Mouse (Mus musculus): Measurements from ENCODE around the gene Afg1l. TPM values are rescaled to one million over a fixed set of nuclear protein-coding genes. Genes with fewer than 3 reads are reported as not detected.
A peak's percentile ranks its signal among the peaks of the same experiment; 100 is the strongest.

Gene Afg1l
- polyA plus RNA-seq, 1 experiment from 2014 or later = 7.1 TPM

DNA sequence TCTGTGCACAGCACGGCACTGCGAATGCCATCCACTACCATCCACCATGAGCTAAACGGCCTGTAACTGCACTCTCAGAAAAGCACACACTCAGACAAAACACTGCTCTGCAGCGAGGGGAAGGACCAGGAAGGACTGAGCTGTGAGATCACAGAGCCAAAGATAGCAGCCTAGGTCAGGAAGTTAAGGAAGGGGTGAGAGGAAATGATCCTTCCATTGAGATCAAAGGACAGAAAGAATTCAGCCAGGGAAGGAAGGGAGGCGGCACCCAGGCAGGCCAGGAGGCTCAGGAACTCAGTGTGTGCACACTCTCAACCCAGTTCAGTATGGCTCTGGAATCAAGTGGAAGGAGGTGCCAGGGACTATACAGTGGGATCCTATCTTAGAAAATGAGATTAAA is 14.1 kb downstream of the Afg1l start:
- TF ChIP-seq CTCF (IDR thresholded peaks at IDR 0.05) (no peak), EP300 (IDR thresholded peaks at IDR 0.05) (peak; percentile 88)
- Histone ChIP-seq H3K9ac (replicated peaks; ENCODE audit: low read depth) (no peak overlapping the region), H3K27ac (ENCODE audit: low read length) (peak overlapping the region; percentile 9; the same call in 1 of the 2 replicates), H3K4me3 (ENCODE audit: low read depth, low read length) (no peak overlapping the region), H3K4me2 (replicated peaks; ENCODE audit: low read depth, low read length) (no peak overlapping the region), H3K27me3 (replicated peaks; ENCODE audit: insufficient read depth, low read length) (no peaks in the 10 kb centered on the region), H3K36me3 (ENCODE audit: insufficient read depth, low read length) (0 out of 2 replicates have a peak, but pooled peaks cover 5% of the 10 kb centered on the region), H3K9me3 (ENCODE audit: low read length) (no peaks in the 10 kb centered on the region), H3K4me1 (ENCODE audit: insufficient read depth, low read depth, low read length) (no peaks in the 10 kb centered on the region)
- ATAC-seq = peak; percentile 90
- 11% methylated on average over 5 of the region's 5 CpGs for WGBS
- DNase-seq (ENCODE audit: low spot score) = peak; percentile 76

DNA sequence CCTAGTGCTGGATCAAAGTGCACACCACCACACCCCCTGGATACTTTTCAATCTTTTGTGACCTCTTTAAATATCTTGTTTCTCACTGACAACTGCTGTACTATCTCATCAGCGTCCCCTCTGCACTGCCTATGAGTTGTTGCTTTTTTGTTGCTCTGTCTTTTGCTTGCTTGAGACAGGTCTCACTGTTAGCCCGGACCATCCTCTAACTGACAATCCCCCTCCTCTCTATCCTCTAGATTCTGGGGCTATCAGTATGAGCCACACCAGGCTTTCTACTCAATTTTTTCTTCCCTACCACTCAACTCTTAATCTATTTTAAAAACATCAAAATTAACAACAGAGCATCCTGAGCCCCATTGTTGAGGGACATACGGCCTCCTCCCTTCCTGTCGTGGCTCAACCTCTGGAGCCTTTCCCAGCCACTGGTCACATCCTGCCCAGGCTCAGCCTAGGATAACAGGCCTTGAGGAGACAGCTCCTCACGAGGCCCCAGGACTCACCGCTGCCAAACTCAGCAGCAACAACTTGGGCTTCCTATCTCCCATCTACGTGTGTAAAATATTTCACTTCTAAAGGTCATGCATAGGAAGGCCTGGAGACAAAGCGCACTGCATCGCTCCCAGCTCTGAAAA is 20.7 kb downstream of the Afg1l start:
- peak; percentile 81 for TF ChIP-seq EP300 (IDR thresholded peaks at IDR 0.05)
- TF ChIP-seq CTCF (IDR thresholded peaks at IDR 0.05) = no peak
- Histone ChIP-seq H3K4me1 (ENCODE audit: insufficient read depth, low read depth, low read length) (peaks cover 6% of the 10 kb centered on the region; the same call in 1 of the 2 replicates), H3K9me3 (ENCODE audit: low read length) (no peaks in the 10 kb centered on the region), H3K27me3 (replicated peaks; ENCODE audit: insufficient read depth, low read length) (no peaks in the 10 kb centered on the region), H3K36me3 (ENCODE audit: insufficient read depth, low read length) (0 out of 2 replicates have a peak, but pooled peaks cover 5% of the 10 kb centered on the region), H3K27ac (ENCODE audit: low read length) (peak overlapping the region; percentile 82), H3K4me3 (ENCODE audit: low read depth, low read length) (no peak overlapping the region), H3K4me2 (replicated peaks; ENCODE audit: low read depth, low read length) (no peak overlapping the region), H3K9ac (replicated peaks; ENCODE audit: low read depth) (no peak overlapping the region)
- DNase-seq (ENCODE audit: low spot score) (peak; percentile 71), ATAC-seq (peak; percentile 96)
- 51% methylated on average over 9 of the region's 9 CpGs for WGBS

DNA sequence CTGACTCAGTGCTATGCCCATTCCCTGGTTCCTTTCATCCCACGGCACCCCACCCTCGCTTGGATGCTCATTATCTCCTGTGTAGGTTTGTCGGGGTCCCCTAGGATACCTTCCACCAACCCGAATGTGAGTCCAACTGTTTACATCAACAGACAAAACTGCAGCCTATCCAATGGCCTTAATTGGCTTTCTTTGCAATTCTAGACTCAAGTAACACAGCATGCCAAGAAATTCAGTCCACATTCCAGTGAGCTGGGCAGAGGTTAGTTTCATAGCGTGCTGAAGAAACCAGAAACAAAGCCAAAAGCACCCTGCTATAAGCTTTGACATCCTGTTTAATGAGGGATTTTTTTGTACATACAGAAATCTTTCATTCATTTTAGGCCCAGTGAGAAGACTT is 22.4 kb downstream of the Afg1l start:
- no peak overlapping the region for H3K4me2 ChIP-seq (replicated peaks; ENCODE audit: low read depth, low read length)
- no peaks in the 10 kb centered on the region for H3K9me3 ChIP-seq (ENCODE audit: low read length)
- H3K4me1 ChIP-seq (ENCODE audit: insufficient read depth, low read depth, low read length) = peaks cover 6% of the 10 kb centered on the region; the same call in 1 of the 2 replicates
- H3K9ac ChIP-seq (replicated peaks; ENCODE audit: low read depth) = no peak overlapping the region
- 41% methylated on average over 5 of the region's 5 CpGs for WGBS
- peak; percentile 40 for DNase-seq (ENCODE audit: low spot score)
- H3K36me3 ChIP-seq (ENCODE audit: insufficient read depth, low read length) = 0 out of 2 replicates have a peak, but pooled peaks cover 5% of the 10 kb centered on the region
- no peak for ATAC-seq
- no peaks in the 10 kb centered on the region for H3K27me3 ChIP-seq (replicated peaks; ENCODE audit: insufficient read depth, low read length)
- H3K4me3 ChIP-seq (ENCODE audit: low read depth, low read length) = no peak overlapping the region
- H3K27ac ChIP-seq (ENCODE audit: low read length) = peak overlapping the region; percentile 82; the same call in 1 of the 2 replicates
- TF ChIP-seq EP300 (IDR thresholded peaks at IDR 0.05) (no peak), CTCF (IDR thresholded peaks at IDR 0.05) (no peak)

GRCm38 (mm10) chr10:42454690-42455089 is 23.7 kb downstream of the Afg1l start:
- Histone ChIP-seq H3K27ac (ENCODE audit: low read length) (no peak overlapping the region), H3K4me2 (replicated peaks; ENCODE audit: low read depth, low read length) (no peak overlapping the region), H3K4me1 (ENCODE audit: insufficient read depth, low read depth, low read length) (peaks cover 6% of the 10 kb centered on the region; the same call in 1 of the 2 replicates), H3K9ac (replicated peaks; ENCODE audit: low read depth) (no peak overlapping the region), H3K27me3 (replicated peaks; ENCODE audit: insufficient read depth, low read length) (no peaks in the 10 kb centered on the region), H3K4me3 (ENCODE audit: low read depth, low read length) (no peak overlapping the region), H3K36me3 (ENCODE audit: insufficient read depth, low read length) (0 out of 2 replicates have a peak, but pooled peaks cover 2% of the 10 kb centered on the region), H3K9me3 (ENCODE audit: low read length) (no peaks in the 10 kb centered on the region)
- WGBS = 79% methylated on average over 6 of the region's 6 CpGs
- peak; percentile 15 for TF ChIP-seq CTCF (IDR thresholded peaks at IDR 0.05)
- no peak for TF ChIP-seq EP300 (IDR thresholded peaks at IDR 0.05)
- DNase-seq (ENCODE audit: low spot score) (no peak), ATAC-seq (no peak)

- no peaks in the 10 kb centered on the region for H3K27me3 ChIP-seq (replicated peaks; ENCODE audit: insufficient read depth, low read length)
- H3K27ac ChIP-seq (ENCODE audit: low read length) = no peak overlapping the region
- peaks cover 6% of the 10 kb centered on the region; the same call in 1 of the 2 replicates for H3K4me1 ChIP-seq (ENCODE audit: insufficient read depth, low read depth, low read length)
- no peaks in the 10 kb centered on the region for H3K9me3 ChIP-seq (ENCODE audit: low read length)
- H3K36me3 ChIP-seq (ENCODE audit: insufficient read depth, low read length) = no peaks in the 10 kb centered on the region
- DNase-seq (ENCODE audit: low spot score) (peak; percentile 21), ATAC-seq (no peak)
- TF ChIP-seq EP300 (IDR thresholded peaks at IDR 0.05) = no peak
- TF ChIP-seq CTCF (IDR thresholded peaks at IDR 0.05) = no peak
- no peak overlapping the region for H3K4me3 ChIP-seq (ENCODE audit: low read depth, low read length)
- H3K9ac ChIP-seq (replicated peaks; ENCODE audit: low read depth) = no peak overlapping the region
- no peak overlapping the region for H3K4me2 ChIP-seq (replicated peaks; ENCODE audit: low read depth, low read length)
- 39% methylated on average over 11 of the region's 11 CpGs for WGBS
Observed at GRCm38 (mm10) chr10:42454266-42454665, 24.1 kb downstream of the Afg1l start.

- no peak for DNase-seq (ENCODE audit: low spot score)
- Histone ChIP-seq H3K4me2 (replicated peaks; ENCODE audit: low read depth, low read length) (no peak overlapping the region), H3K4me3 (ENCODE audit: low read depth, low read length) (no peak overlapping the region), H3K27ac (ENCODE audit: low read length) (no peak overlapping the region), H3K9ac (replicated peaks; ENCODE audit: low read depth) (no peak overlapping the region), H3K27me3 (replicated peaks; ENCODE audit: insufficient read depth, low read length) (no peaks in the 10 kb centered on the region), H3K9me3 (ENCODE audit: low read length) (no peaks in the 10 kb centered on the region), H3K36me3 (ENCODE audit: insufficient read depth, low read length) (no peaks in the 10 kb centered on the region), H3K4me1 (ENCODE audit: insufficient read depth, low read depth, low read length) (no peaks in the 10 kb centered on the region)
- 35% methylated on average over 3 of the region's 4 CpGs for WGBS
- no peak for ATAC-seq
- TF ChIP-seq CTCF (IDR thresholded peaks at IDR 0.05) (no peak), EP300 (IDR thresholded peaks at IDR 0.05) (no peak)
Observed at GRCm38 (mm10) chr10:42449672-42450071, 28.7 kb downstream of the Afg1l start.
